Mouse (Mus musculus) forebrain, embryonic 12.5 days (tissue): ENCODE results near the gene Utp4. TPM values are rescaled to one million over a fixed set of nuclear protein-coding genes. Genes with fewer than 3 reads are reported as not detected.

Experiments
- ATAC-seq: fragments of 200-750 bp; cut with Nextera tagmentation; 2 replicates; pipeline ENCODE4 v1.8.0; 2017; ENCODE audit warnings: moderate TSS enrichment; ENCODE audit not compliant: low FRiP score
- H3K27ac ChIP-seq: fragments of 300-500 bp; sonication (generic); 2 replicates; pipeline ENCODE4 v1.5.1; 2016; ENCODE audit warnings: mild to moderate bottlenecking
- H3K27me3 ChIP-seq: fragments of 300-500 bp; sonication (generic); 2 replicates; pipeline ENCODE4 v1.6.1; 2016; ENCODE audit warnings: mild to moderate bottlenecking
- H3K36me3 ChIP-seq: fragments of 300-500 bp; sonication (generic); replicated peaks from 2 replicates; pipeline ENCODE4 v1.6.1; 2016; ENCODE audit warnings: mild to moderate bottlenecking
- H3K4me1 ChIP-seq: fragments of 300-500 bp; sonication (generic); 2 replicates; pipeline ENCODE4 v1.6.1; 2016
- H3K4me2 ChIP-seq: fragments of 300-500 bp; sonication (generic); 2 replicates; pipeline ENCODE4 v1.6.1; 2016; ENCODE audit warnings: mild to moderate bottlenecking, moderate library complexity
- H3K4me3 ChIP-seq: fragments of 300-500 bp; sonication (generic); replicated peaks from 2 replicates; pipeline ENCODE4 v1.5.1; 2016; ENCODE audit warnings: mild to moderate bottlenecking
- H3K9ac ChIP-seq: fragments of 300-500 bp; sonication (generic); 2 replicates; pipeline ENCODE4 v1.6.1; 2016; ENCODE audit warnings: mild to moderate bottlenecking
- H3K9me3 ChIP-seq: fragments of 300-500 bp; sonication (generic); 2 replicates; pipeline ENCODE4 v1.6.1; 2016
- WGBS: fragments of 180-500 bp; shearing (Covaris S2); methylation state at CpG from one replicate; pipeline ENCODE4 v1.1.7; 2016; 5-methylcytosine and 5-hydroxymethylcytosine counted together
- polyA plus RNA-seq: library from polyadenylated mRNA; unstranded; fragments of >200 nt; fragmentation: Nextera tagmentation; extraction: Ambion mirVana; gene quantifications from 2 replicates; pipeline ENCODE4 v1.2.1, GENCODE M21; 2016

Utp4 gene
- 59.4 and 59.6 TPM in 2 replicates for polyA plus RNA-seq

GRCm38 (mm10) chr8:106893481-106894156, at the start of gene Utp4:
TSS of gene Utp4 (plus strand) at chr8:106893636.
- ATAC-seq, result peak; percentile 95
- H3K36me3 ChIP-seq, result peaks cover 29% of the 10 kb centered on the region
- H3K27ac ChIP-seq, result peak within 1 kb of the TSS; percentile 97
- no peaks in the 10 kb centered on the region for H3K27me3 ChIP-seq
- peak within 1 kb of the TSS; percentile 96 for H3K9ac ChIP-seq
- H3K9me3 ChIP-seq, result no peaks in the 10 kb centered on the region
- peaks cover 25% of the 10 kb centered on the region for H3K4me1 ChIP-seq
- WGBS, result under 1% methylated on average over 63 of the region's 63 CpGs
- peak within 1 kb of the TSS; percentile 94 for H3K4me3 ChIP-seq
- H3K4me2 ChIP-seq, result peak within 1 kb of the TSS; percentile 75

GRCm38 (mm10) chr8:106850034-106850433, 43.4 kb upstream of the Utp4 start:
- no peak for ATAC-seq
- H3K4me2 ChIP-seq, result no peak overlapping the region
- H3K27ac ChIP-seq, result no peak overlapping the region
- H3K4me1 ChIP-seq, result no peaks in the 10 kb centered on the region
- WGBS, result 94% methylated on average over 10 of the region's 10 CpGs
- 0 out of 2 replicates have a peak, but pooled peaks cover 4% of the 10 kb centered on the region for H3K36me3 ChIP-seq
- H3K9me3 ChIP-seq, result no peaks in the 10 kb centered on the region
- H3K9ac ChIP-seq, result no peak overlapping the region
- H3K27me3 ChIP-seq, result no peaks in the 10 kb centered on the region
- no peak overlapping the region for H3K4me3 ChIP-seq

DNA sequence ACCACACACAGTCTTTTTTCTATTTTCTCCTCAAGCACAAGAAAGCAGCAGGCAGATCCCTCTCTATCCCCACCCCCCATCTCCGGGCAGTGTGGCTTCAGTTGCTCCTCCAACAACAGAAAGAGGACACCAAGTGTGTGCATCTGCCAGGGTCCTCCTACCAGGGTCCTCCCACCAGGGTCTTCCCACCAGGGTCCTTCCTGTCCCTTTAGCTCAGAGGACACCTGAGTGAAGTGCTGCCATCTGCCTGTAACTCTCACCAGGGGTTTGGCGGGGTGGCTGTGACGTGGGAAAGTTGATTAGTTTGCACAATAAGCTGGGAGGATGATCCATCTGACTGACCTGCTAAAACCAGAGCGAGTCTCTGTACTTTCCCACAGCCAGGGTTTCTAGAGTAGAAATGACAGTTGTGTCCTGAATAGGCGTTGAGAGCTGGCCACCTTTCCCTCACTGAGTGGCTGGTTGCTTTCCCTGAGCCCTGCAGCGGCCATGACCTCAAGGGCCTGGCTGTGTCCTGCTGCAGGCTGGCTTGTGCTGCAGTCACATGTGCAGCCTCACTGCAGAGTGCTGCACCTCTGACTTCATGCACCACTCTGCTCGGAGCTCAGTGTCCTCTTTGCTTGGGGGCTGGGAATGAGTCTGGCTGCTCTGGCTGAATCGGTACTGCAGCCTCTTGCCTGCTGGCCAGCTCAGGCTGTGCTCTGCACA, 38.7 kb upstream of the Utp4 start:
- no peaks in the 10 kb centered on the region for H3K9me3 ChIP-seq
- no peaks in the 10 kb centered on the region for H3K4me1 ChIP-seq
- no peak for ATAC-seq
- no peak overlapping the region for H3K27ac ChIP-seq
- no peak overlapping the region for H3K9ac ChIP-seq
- H3K4me3 ChIP-seq, result no peak overlapping the region
- 0 out of 2 replicates have a peak, but pooled peaks cover 4% of the 10 kb centered on the region for H3K36me3 ChIP-seq
- H3K4me2 ChIP-seq, result no peak overlapping the region
- no peaks in the 10 kb centered on the region for H3K27me3 ChIP-seq
- WGBS, result 52% methylated on average over 8 of the region's 8 CpGs

GRCm38 (mm10) chr8:106855242-106855562, 38.2 kb upstream of the Utp4 start:
- WGBS, result 92% methylated on average over 3 of the region's 3 CpGs

GRCm38 (mm10) chr8:106862845-106863244, 30.6 kb upstream of the Utp4 start:
- no peaks in the 10 kb centered on the region for H3K4me1 ChIP-seq
- H3K4me3 ChIP-seq, result no peak overlapping the region
- H3K27ac ChIP-seq, result no peak overlapping the region
- H3K4me2 ChIP-seq, result no peak overlapping the region
- H3K36me3 ChIP-seq, result no peaks in the 10 kb centered on the region
- H3K27me3 ChIP-seq, result peaks cover 5% of the 10 kb centered on the region; the same call in 1 of the 2 replicates
- H3K9me3 ChIP-seq, result no peaks in the 10 kb centered on the region
- no peak for ATAC-seq
- H3K9ac ChIP-seq, result no peak overlapping the region
- WGBS, result 90% methylated on average over 10 of the region's 10 CpGs

More at GRCm38 (mm10) chr8:106855242-106855562, 38.2 kb upstream of the Utp4 start:
- no peaks in the 10 kb centered on the region for H3K9me3 ChIP-seq
- ATAC-seq, result no peak
- 0 out of 2 replicates have a peak, but pooled peaks cover 1% of the 10 kb centered on the region for H3K36me3 ChIP-seq
- H3K4me3 ChIP-seq, result no peak overlapping the region
- H3K27ac ChIP-seq, result no peak overlapping the region
- no peak overlapping the region for H3K9ac ChIP-seq
- H3K27me3 ChIP-seq, result no peaks in the 10 kb centered on the region
- H3K4me2 ChIP-seq, result no peak overlapping the region
- no peaks in the 10 kb centered on the region for H3K4me1 ChIP-seq

DNA sequence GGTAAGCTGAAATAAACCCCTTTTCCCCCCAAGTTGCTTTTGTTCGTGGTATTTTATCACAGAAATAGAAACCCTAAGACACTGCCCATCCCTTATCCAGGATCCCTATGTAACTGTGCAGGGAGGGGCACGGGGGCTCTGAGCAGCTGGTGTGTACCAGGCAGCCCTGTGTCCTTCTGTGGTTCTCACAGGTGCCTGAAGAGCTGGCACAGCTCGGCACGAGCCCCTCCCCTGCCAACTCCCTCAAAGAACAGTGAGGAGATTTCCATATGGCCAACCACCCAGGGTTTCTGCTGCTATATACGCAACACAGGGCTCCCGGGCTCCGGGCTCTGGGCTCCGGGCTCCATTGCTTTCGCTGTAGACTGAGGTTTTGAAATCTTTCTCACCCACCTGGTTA, 28.1 kb upstream of the Utp4 start:
- WGBS, result 77% methylated on average over 9 of the region's 9 CpGs
- H3K9me3 ChIP-seq, result no peaks in the 10 kb centered on the region
- no peak overlapping the region for H3K4me2 ChIP-seq
- peaks cover 6% of the 10 kb centered on the region for H3K4me1 ChIP-seq
- no peak overlapping the region for H3K4me3 ChIP-seq
- ATAC-seq, result no peak
- no peaks in the 10 kb centered on the region for H3K36me3 ChIP-seq
- H3K9ac ChIP-seq, result no peak overlapping the region
- peaks cover 29% of the 10 kb centered on the region for H3K27me3 ChIP-seq
- no peak overlapping the region for H3K27ac ChIP-seq

GRCm38 (mm10) chr8:106870051-106870450, 23.4 kb upstream of the Utp4 start, which contains the start of gene Has3:
TSS of gene Has3 (plus strand) at chr8:106870242.
- H3K4me3 ChIP-seq, result peak within 1 kb of the TSS; percentile 62
- WGBS, result under 1% methylated on average over 18 of the region's 18 CpGs
- H3K27me3 ChIP-seq, result peaks cover 61% of the 10 kb centered on the region
- peak within 1 kb of the TSS; percentile 61; the same call in 1 of the 2 replicates for H3K27ac ChIP-seq
- peak within 1 kb of the TSS; percentile 96 for H3K4me2 ChIP-seq
- peak within 1 kb of the TSS; percentile 70 for H3K9ac ChIP-seq
- H3K36me3 ChIP-seq, result peaks cover 12% of the 10 kb centered on the region; the same call in 1 of the 2 replicates
- no peaks in the 10 kb centered on the region for H3K9me3 ChIP-seq
- H3K4me1 ChIP-seq, result peaks cover 35% of the 10 kb centered on the region
- no peak for ATAC-seq

GRCm38 (mm10) chr8:106870537-106871327, 22.7 kb upstream of the Utp4 start:
- Histone ChIP-seq H3K4me1 (peaks cover 35% of the 10 kb centered on the region), H3K27me3 (peaks cover 61% of the 10 kb centered on the region), H3K9ac (peak overlapping the region; percentile 70), H3K27ac (peak overlapping the region; percentile 61; the same call in 1 of the 2 replicates), H3K9me3 (no peaks in the 10 kb centered on the region), H3K4me2 (peak overlapping the region; percentile 96), H3K4me3 (peak overlapping the region; percentile 62), H3K36me3 (peaks cover 12% of the 10 kb centered on the region; the same call in 1 of the 2 replicates)
- ATAC-seq, result peak; percentile 67
- WGBS, result under 1% methylated on average over 60 of the region's 63 CpGs

GRCm38 (mm10) chr8:106871328-106871926, 22.0 kb upstream of the Utp4 start:
- ATAC-seq, result peak; percentile 45
- Histone ChIP-seq H3K36me3 (peaks cover 19% of the 10 kb centered on the region), H3K27me3 (peaks cover 61% of the 10 kb centered on the region), H3K27ac (peak overlapping the region; percentile 61; the same call in 1 of the 2 replicates), H3K4me3 (peak overlapping the region; percentile 62), H3K9me3 (no peaks in the 10 kb centered on the region), H3K4me1 (peaks cover 35% of the 10 kb centered on the region), H3K4me2 (peak overlapping the region; percentile 96), H3K9ac (peak overlapping the region; percentile 70)
- under 1% methylated on average over 15 of the region's 15 CpGs for WGBS

DNA sequence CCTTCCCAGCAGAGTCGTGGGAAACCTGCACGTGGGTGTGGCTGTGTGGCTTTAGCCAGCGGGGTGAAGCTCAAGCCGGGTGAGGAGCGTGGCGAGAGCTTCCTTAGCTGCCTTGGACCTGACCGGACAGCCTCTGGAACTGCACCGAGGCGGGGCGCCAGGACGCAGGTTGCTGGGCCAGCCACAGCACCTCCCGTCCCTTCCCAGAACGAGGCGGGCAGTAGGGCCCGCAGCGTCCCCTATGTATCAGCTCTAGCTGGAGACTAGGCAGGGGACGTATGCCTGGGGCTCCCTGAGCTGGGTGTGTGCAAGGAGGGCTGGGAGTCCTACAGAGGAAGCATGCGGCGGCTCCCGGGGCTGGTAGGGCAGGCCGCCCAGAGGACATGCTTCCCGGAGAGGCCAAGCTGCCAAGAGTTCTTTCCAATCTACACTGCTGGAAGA, 21.5 kb upstream of the Utp4 start:
- Histone ChIP-seq H3K36me3 (peaks cover 25% of the 10 kb centered on the region), H3K9ac (peak overlapping the region; percentile 70), H3K9me3 (no peaks in the 10 kb centered on the region), H3K4me2 (peak overlapping the region; percentile 96), H3K4me1 (peaks cover 35% of the 10 kb centered on the region), H3K27me3 (peaks cover 59% of the 10 kb centered on the region), H3K4me3 (peak overlapping the region; percentile 62), H3K27ac (peak overlapping the region; percentile 38; the same call in 1 of the 2 replicates)
- under 1% methylated on average over 22 of the region's 22 CpGs for WGBS
- peak; percentile 73 for ATAC-seq

DNA sequence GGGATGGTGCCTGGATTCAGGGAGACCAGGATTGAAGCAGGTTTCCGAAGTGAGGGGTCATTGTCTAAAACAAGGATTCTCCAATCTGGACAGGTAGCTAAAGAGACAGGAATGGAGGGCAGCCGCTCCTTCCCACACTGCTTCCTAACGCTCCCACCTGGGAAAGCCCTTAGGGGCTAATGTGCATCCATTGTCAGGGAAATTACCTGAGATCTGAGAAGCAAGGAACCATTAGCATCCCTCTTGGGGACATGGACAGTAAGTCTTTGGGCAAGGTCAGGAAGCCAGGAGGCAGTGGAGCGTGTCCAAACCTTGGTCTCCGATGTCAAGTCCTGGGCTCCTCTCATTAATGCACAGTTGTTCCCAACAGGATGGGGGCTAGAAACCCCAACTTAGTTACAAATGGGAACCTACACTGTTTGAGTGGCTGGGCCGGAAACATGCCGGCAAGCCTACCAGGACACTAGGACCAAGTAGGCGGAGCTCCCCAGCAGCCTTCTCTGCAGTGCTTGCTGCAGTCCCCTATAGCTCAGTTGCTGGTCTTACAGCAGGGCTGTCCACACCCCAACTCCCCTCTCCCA, 20.9 kb upstream of the Utp4 start:
- H3K4me1 ChIP-seq, result peaks cover 35% of the 10 kb centered on the region
- peak overlapping the region; percentile 96 for H3K4me2 ChIP-seq
- 3% methylated on average over 8 of the region's 8 CpGs for WGBS
- H3K27me3 ChIP-seq, result peaks cover 57% of the 10 kb centered on the region
- H3K9me3 ChIP-seq, result no peaks in the 10 kb centered on the region
- H3K4me3 ChIP-seq, result peak overlapping the region; percentile 62
- no peak overlapping the region for H3K27ac ChIP-seq
- no peak for ATAC-seq
- H3K9ac ChIP-seq, result peak overlapping the region; percentile 70
- H3K36me3 ChIP-seq, result peaks cover 28% of the 10 kb centered on the region
